Mouse (Mus musculus) spleen, postnatal 36 days (tissue): ENCODE results near the gene Gm3278.
"Not testable (repeated sequence)": the region's sequence is repeated elsewhere in the genome, so short reads cannot be mapped to it uniquely, and the experiment has no call there.

ENCODE experiments used
- DNase-seq, 2 experiments: peaks; one replicate each; pipeline ENCODE4 v3.0.0; 2022; ENCODE audit warnings: low spot score in 2 of 2, mixed read lengths in 1 of 2

Gene Gm3278

GRCm38 (mm10) chr14:4892116-4892515 lies at the start of gene Gm3278:
Gene Gm3278, plus strand, starts transcription at chr14:4892416.
- not testable (repeated sequence) for DNase-seq

- not testable (repeated sequence) for DNase-seq
Measured at GRCm38 (mm10) chr14:4855299-4855980, 36.8 kb upstream of the Gm3278 start, which contains the start of gene Gm3264. Gene Gm3264, plus strand, starts transcription at chr14:4855576.
